Mouse (Mus musculus): ENCODE measurements at regions not wholly inside any gene's neighbourhood (a gene's known extent, or its start where the extent isn't known, plus 50 kb on each side); places are given as distances from the start of the nearest gene placed in this dataset.
A peak's percentile ranks its signal among the peaks of the same experiment; 100 is the strongest.

GRCm38 (mm10) chr2:109510070-109510979 lies 164.2 kb upstream of the Bdnf start:
- Histone ChIP-seq H3K4me3 (replicated peaks) (no peak overlapping the region), H3K36me3 (no peaks in the 10 kb centered on the region), H3K27ac (no peak overlapping the region), H3K9ac (replicated peaks) (no peak overlapping the region), H3K9me3 (no peaks in the 10 kb centered on the region), H3K27me3 (no peaks in the 10 kb centered on the region), H3K4me1 (replicated peaks) (no peaks in the 10 kb centered on the region), H3K4me2 (no peak overlapping the region)
- ATAC-seq (ENCODE audit: insufficient number of reproducible peaks, insufficient read depth, low FRiP score, low TSS enrichment, low read depth) = no peak
- 38% methylated on average over 8 of the region's 8 CpGs for WGBS

GRCm38 (mm10) chr2:109511142-109511541 lies 163.4 kb upstream of the Bdnf start:
- H3K9me3 ChIP-seq = no peaks in the 10 kb centered on the region
- H3K4me3 ChIP-seq (replicated peaks) = no peak overlapping the region
- no peaks in the 10 kb centered on the region for H3K36me3 ChIP-seq
- no peak overlapping the region for H3K4me2 ChIP-seq
- no peaks in the 10 kb centered on the region for H3K4me1 ChIP-seq (replicated peaks)
- 78% methylated on average over 4 of the region's 4 CpGs for WGBS
- H3K27me3 ChIP-seq = no peaks in the 10 kb centered on the region
- no peak for ATAC-seq (ENCODE audit: insufficient number of reproducible peaks, insufficient read depth, low FRiP score, low TSS enrichment, low read depth)
- no peak overlapping the region for H3K27ac ChIP-seq
- H3K9ac ChIP-seq (replicated peaks) = no peak overlapping the region

- Histone ChIP-seq H3K27me3 (no peaks in the 10 kb centered on the region), H3K9ac (replicated peaks) (no peak overlapping the region), H3K4me1 (replicated peaks) (no peaks in the 10 kb centered on the region), H3K36me3 (no peaks in the 10 kb centered on the region), H3K4me3 (replicated peaks) (no peak overlapping the region), H3K27ac (no peak overlapping the region), H3K4me2 (no peak overlapping the region), H3K9me3 (no peaks in the 10 kb centered on the region)
- WGBS = 78% methylated on average over 4 of the region's 4 CpGs
- peak; percentile 15; the same call in 1 of the 2 replicates for ATAC-seq (ENCODE audit: insufficient number of reproducible peaks, insufficient read depth, low FRiP score, low TSS enrichment, low read depth)
Measured at GRCm38 (mm10) chr2:109519261-109519660, 155.2 kb upstream of the Bdnf start.

GRCm38 (mm10) chr2:109520471-109520870 lies 154.0 kb upstream of the Bdnf start:
- Histone ChIP-seq H3K27ac (no peak overlapping the region), H3K4me2 (no peak overlapping the region), H3K4me3 (replicated peaks) (no peak overlapping the region), H3K36me3 (no peaks in the 10 kb centered on the region), H3K4me1 (replicated peaks) (no peaks in the 10 kb centered on the region), H3K9me3 (no peaks in the 10 kb centered on the region), H3K27me3 (no peaks in the 10 kb centered on the region), H3K9ac (replicated peaks) (no peak overlapping the region)
- 80% methylated on average over 3 of the region's 3 CpGs for WGBS
- ATAC-seq (ENCODE audit: insufficient number of reproducible peaks, insufficient read depth, low FRiP score, low TSS enrichment, low read depth) = no peak

DNA sequence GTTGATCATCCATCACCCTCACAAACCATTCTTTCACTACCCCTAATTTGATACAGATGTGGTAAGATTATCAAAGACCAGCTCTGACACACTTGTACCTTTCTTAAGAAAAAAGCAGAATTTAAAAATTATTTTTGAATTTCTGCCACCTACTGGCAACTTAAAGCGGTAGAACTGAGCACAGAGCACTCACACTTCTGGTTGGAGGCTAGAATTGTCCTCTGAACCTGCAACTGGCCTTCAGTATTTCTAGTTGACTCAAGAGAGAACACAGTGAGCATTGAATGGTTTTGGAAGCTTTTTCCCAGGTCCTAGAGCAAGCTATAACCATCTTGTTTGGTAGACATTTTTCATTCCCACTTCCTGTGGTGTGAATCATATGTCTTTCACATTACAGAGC lies 135.0 kb upstream of the Bdnf start:
- Histone ChIP-seq H3K27ac (no peak overlapping the region), H3K36me3 (no peaks in the 10 kb centered on the region)
- 53% methylated on average over 1 of the region's 1 CpGs for WGBS

DNA sequence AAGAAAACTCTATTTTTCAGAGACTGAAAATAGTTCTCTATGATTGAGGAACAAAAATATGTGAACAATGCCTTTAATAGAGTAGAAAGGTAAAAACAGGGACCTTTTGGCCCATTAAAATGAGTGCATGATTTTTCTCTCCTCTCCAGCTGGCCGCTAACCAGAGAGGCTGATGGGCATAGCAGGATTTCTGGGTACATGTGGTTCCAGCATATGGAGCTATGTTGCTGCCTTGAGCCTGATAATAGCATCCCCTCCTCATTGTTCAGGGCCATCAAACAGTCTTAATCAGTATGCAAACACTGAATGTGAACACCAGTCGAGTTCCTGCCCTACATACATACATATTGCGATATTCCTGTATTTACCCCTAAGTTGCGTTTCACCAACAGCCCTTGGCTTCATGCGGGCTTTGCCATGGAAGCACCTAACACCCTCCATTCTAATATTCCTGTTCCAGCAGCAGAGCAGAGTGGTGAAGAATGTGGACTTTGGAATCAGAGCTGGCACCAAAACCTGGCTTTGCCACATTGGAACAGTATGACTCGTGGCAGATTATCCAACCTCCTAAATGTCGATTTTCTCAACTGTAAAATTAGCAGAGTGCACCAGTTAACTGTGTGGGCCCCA lies 127.9 kb upstream of the Bdnf start:
- no peak for ATAC-seq (ENCODE audit: insufficient number of reproducible peaks, insufficient read depth, low FRiP score, low TSS enrichment, low read depth)
- 93% methylated on average over 7 of the region's 7 CpGs for WGBS
- no peaks in the 10 kb centered on the region for H3K36me3 ChIP-seq
- no peaks in the 10 kb centered on the region for H3K27me3 ChIP-seq
- no peak overlapping the region for H3K9ac ChIP-seq (replicated peaks)
- H3K4me2 ChIP-seq = no peak overlapping the region
- no peaks in the 10 kb centered on the region for H3K9me3 ChIP-seq
- H3K4me3 ChIP-seq (replicated peaks) = no peak overlapping the region
- H3K4me1 ChIP-seq (replicated peaks) = no peaks in the 10 kb centered on the region
- H3K27ac ChIP-seq = no peak overlapping the region

More for the DNA sequence above, 135.0 kb upstream of the Bdnf start:
- Histone ChIP-seq H3K4me3 (replicated peaks) (no peak overlapping the region), H3K9ac (replicated peaks) (no peak overlapping the region), H3K4me2 (no peak overlapping the region), H3K27me3 (no peaks in the 10 kb centered on the region), H3K9me3 (no peaks in the 10 kb centered on the region), H3K4me1 (replicated peaks) (no peaks in the 10 kb centered on the region)
- ATAC-seq (ENCODE audit: insufficient number of reproducible peaks, insufficient read depth, low FRiP score, low TSS enrichment, low read depth) = no peak

GRCm38 (mm10) chr2:109554644-109555043 lies 119.9 kb upstream of the Bdnf start:
- H3K4me1 ChIP-seq (replicated peaks) = no peaks in the 10 kb centered on the region
- no peak overlapping the region for H3K4me3 ChIP-seq (replicated peaks)
- no peak overlapping the region for H3K27ac ChIP-seq
- no peak for ATAC-seq (ENCODE audit: insufficient number of reproducible peaks, insufficient read depth, low FRiP score, low TSS enrichment, low read depth)
- 76% methylated on average over 6 of the region's 6 CpGs for WGBS
- H3K9me3 ChIP-seq = no peaks in the 10 kb centered on the region
- H3K9ac ChIP-seq (replicated peaks) = no peak overlapping the region
- H3K36me3 ChIP-seq = no peaks in the 10 kb centered on the region
- H3K27me3 ChIP-seq = no peaks in the 10 kb centered on the region
- H3K4me2 ChIP-seq = no peak overlapping the region

- no peak overlapping the region for H3K27ac ChIP-seq
- H3K9ac ChIP-seq (replicated peaks) = no peak overlapping the region
- ATAC-seq (ENCODE audit: insufficient number of reproducible peaks, insufficient read depth, low FRiP score, low TSS enrichment, low read depth) = no peak
- no peaks in the 10 kb centered on the region for H3K9me3 ChIP-seq
- H3K4me1 ChIP-seq (replicated peaks) = no peaks in the 10 kb centered on the region
- H3K4me3 ChIP-seq (replicated peaks) = no peak overlapping the region
- WGBS = 65% methylated on average over 9 of the region's 9 CpGs
- no peaks in the 10 kb centered on the region for H3K27me3 ChIP-seq
- no peak overlapping the region for H3K4me2 ChIP-seq
- H3K36me3 ChIP-seq = no peaks in the 10 kb centered on the region
Measured at GRCm38 (mm10) chr2:109559088-109560030, 115.1 kb upstream of the Bdnf start.

DNA sequence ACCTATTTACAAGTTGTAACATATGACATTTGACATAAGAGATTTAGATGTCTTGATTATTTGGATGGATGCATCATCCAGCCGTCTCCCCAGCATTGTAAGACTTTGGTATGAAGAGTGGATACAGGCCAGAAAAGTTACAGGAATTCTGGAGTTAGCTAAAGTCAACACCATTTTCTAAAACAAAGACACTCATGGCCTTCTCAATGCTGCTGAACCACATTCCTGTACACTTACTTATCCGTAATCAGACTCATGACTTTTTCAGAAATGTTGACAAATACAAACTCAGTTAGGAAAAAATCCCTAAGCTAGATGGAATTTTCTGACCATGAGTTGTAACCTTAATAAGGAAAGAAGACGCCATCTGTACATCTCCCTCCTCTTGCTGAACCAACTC lies 111.5 kb upstream of the Bdnf start:
- Histone ChIP-seq H3K4me3 (replicated peaks) (no peak overlapping the region), H3K27ac (no peak overlapping the region), H3K36me3 (no peaks in the 10 kb centered on the region), H3K9me3 (no peaks in the 10 kb centered on the region), H3K9ac (replicated peaks) (no peak overlapping the region), H3K27me3 (no peaks in the 10 kb centered on the region), H3K4me2 (no peak overlapping the region), H3K4me1 (replicated peaks) (no peaks in the 10 kb centered on the region)
- ATAC-seq (ENCODE audit: insufficient number of reproducible peaks, insufficient read depth, low FRiP score, low TSS enrichment, low read depth) = no peak
- 86% methylated on average over 3 of the region's 3 CpGs for WGBS

- Histone ChIP-seq H3K36me3 (no peaks in the 10 kb centered on the region), H3K27me3 (no peaks in the 10 kb centered on the region), H3K27ac (no peak overlapping the region), H3K4me3 (replicated peaks) (no peak overlapping the region), H3K9ac (replicated peaks) (no peak overlapping the region), H3K4me1 (replicated peaks) (peaks cover 6% of the 10 kb centered on the region; the same call in 1 of the 2 replicates), H3K9me3 (no peaks in the 10 kb centered on the region), H3K4me2 (no peak overlapping the region)
- no peak for ATAC-seq (ENCODE audit: insufficient number of reproducible peaks, insufficient read depth, low FRiP score, low TSS enrichment, low read depth)
Measured at GRCm38 (mm10) chr2:109576946-109577345, 97.6 kb upstream of the Bdnf start.

DNA sequence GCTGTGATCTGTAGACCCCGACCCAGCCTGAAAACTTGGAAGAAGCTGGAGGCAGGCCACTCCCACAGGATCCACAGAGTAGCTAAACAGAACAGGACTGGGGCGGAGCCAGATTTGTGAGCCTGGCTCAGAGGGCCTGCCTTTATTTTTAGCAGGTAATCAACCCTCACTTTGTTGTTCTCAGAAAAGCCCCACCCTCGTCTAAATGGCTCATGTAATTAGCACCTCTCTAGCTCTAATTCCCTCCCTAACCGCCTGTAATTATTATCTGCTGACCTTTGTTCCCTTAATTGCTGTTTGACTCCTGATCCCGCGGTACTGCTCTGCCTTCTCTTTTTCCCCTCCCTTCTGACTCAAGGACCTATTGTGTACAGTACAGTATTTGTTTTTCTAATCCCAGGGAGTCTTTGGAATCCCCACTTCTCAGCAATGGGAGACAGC lies 95.6 kb upstream of the Bdnf start:
- no peaks in the 10 kb centered on the region for H3K27me3 ChIP-seq
- ATAC-seq (ENCODE audit: insufficient number of reproducible peaks, insufficient read depth, low FRiP score, low TSS enrichment, low read depth) = peak; percentile 88
- H3K4me2 ChIP-seq = peak overlapping the region; percentile 40
- H3K4me1 ChIP-seq (replicated peaks) = peaks cover 6% of the 10 kb centered on the region; the same call in 1 of the 2 replicates
- WGBS = 5% methylated on average over 6 of the region's 6 CpGs
- no peak overlapping the region for H3K27ac ChIP-seq
- H3K36me3 ChIP-seq = no peaks in the 10 kb centered on the region
- H3K9me3 ChIP-seq = no peaks in the 10 kb centered on the region
- no peak overlapping the region for H3K9ac ChIP-seq (replicated peaks)
- H3K4me3 ChIP-seq (replicated peaks) = no peak overlapping the region
